13 mouse cellular contexts compared by ENCODE assay signal in genomic region chr19:10769429-10770195, GRCm38 (mm10). TPM values are rescaled to one million over a fixed set of nuclear protein-coding genes. Genes with fewer than 3 reads are reported as not detected.
A peak's percentile ranks its signal among the peaks of the same experiment; 100 is the strongest.
DNase-seq lines count a peak whose midpoint lies in the region; ATAC-seq and TF ChIP-seq lines count a peak whose summit lies in the region.
"Had no signal": no experiment of that assay in that cellular context is flagged by ENCODE, and none has a peak within 500 bp of the region (broad histone marks: within the 10 kb centered on the region; RNA-seq: fewer than 3 reads in every experiment).

No protein-coding gene starts in this region.

- no peak overlapping the region for H3K27ac ChIP-seq in forebrain, embryonic 14.5 days (ENCODE audit: low read depth, low read length)
- H3K27ac ChIP-seq in forebrain, embryonic 15.5 days (replicated peaks), result no peak overlapping the region
- peak overlapping the region; percentile 4; the same call in 1 of the 2 replicates for H3K27ac ChIP-seq in kidney, embryonic 14.5 days (ENCODE audit: low read depth, low read length)
- H3K27ac ChIP-seq in embryonic fibroblast, embryonic 13.5 days (ENCODE audit: insufficient read depth, low read length), result 0 out of 2 replicates have a peak overlapping the region, but pooled peaks have one; percentile 55
- H3K27ac ChIP-seq in midbrain, embryonic 15.5 days, result peak overlapping the region; percentile 1; the same call in 1 of the 2 replicates
- H3K27ac ChIP-seq: forebrain, embryonic 12.5 days had no signal

- TF ChIP-seq POLR2A in embryonic fibroblast, embryonic 13.5 days (IDR thresholded peaks at IDR 0.05; ENCODE audit: low read depth, low read length), result no peak

- no peaks in the 10 kb centered on the region for H3K27me3 ChIP-seq in forebrain, embryonic 14.5 days (replicated peaks; ENCODE audit: control insufficient read depth, insufficient read depth, low read length)
- no peaks in the 10 kb centered on the region for H3K27me3 ChIP-seq in forebrain, embryonic 15.5 days
- no peaks in the 10 kb centered on the region for H3K27me3 ChIP-seq in kidney, embryonic 14.5 days (ENCODE audit: control insufficient read depth, insufficient read depth, low read length)
- H3K27me3 ChIP-seq in midbrain, embryonic 15.5 days (replicated peaks), result no peaks in the 10 kb centered on the region
- H3K27me3 ChIP-seq: forebrain, embryonic 12.5 days had no signal

- no peak overlapping the region for H3K4me3 ChIP-seq in forebrain, embryonic 14.5 days (ENCODE audit: low read depth, low read length)
- H3K4me3 ChIP-seq in forebrain, embryonic 15.5 days, result no peak overlapping the region
- H3K4me3 ChIP-seq in kidney, embryonic 14.5 days (ENCODE audit: low read length), result no peak overlapping the region
- H3K4me3 ChIP-seq in embryonic fibroblast, embryonic 13.5 days (ENCODE audit: insufficient read depth, low read length), result no peak overlapping the region
- H3K4me3 ChIP-seq in midbrain, embryonic 15.5 days, result no peak overlapping the region
- H3K4me3 ChIP-seq: forebrain, embryonic 12.5 days had no signal

- H3K4me2 ChIP-seq in forebrain, embryonic 14.5 days (ENCODE audit: low read length), result no peak overlapping the region
- no peak overlapping the region for H3K4me2 ChIP-seq in forebrain, embryonic 15.5 days (replicated peaks)
- no peak overlapping the region for H3K4me2 ChIP-seq in kidney, embryonic 14.5 days (replicated peaks; ENCODE audit: low read depth, low read length)
- H3K4me2 ChIP-seq in midbrain, embryonic 15.5 days, result no peak overlapping the region
- H3K4me2 ChIP-seq: forebrain, embryonic 12.5 days had no signal

- ATAC-seq in forebrain, embryonic 14.5 days, result no peak
- no peak for ATAC-seq in forebrain, embryonic 15.5 days (replicated peaks)
- peak; percentile 71 for ATAC-seq in kidney, embryonic 14.5 days (ENCODE audit: low FRiP score, low TSS enrichment)
- no peak for ATAC-seq in midbrain, embryonic 15.5 days (replicated peaks)

- WGBS in forebrain, embryonic 14.5 days, result 68% methylated on average over 12 of the region's 12 CpGs
- WGBS in forebrain, embryonic 15.5 days, result 66% methylated on average over 12 of the region's 12 CpGs
- WGBS in kidney, embryonic 14.5 days, result 17% methylated on average over 12 of the region's 12 CpGs
- 57% methylated on average over 12 of the region's 12 CpGs for WGBS in midbrain, embryonic 15.5 days

- no peaks in the 10 kb centered on the region for H3K9me3 ChIP-seq in forebrain, embryonic 14.5 days (replicated peaks; ENCODE audit: control insufficient read depth, low read length)
- no peaks in the 10 kb centered on the region for H3K9me3 ChIP-seq in forebrain, embryonic 15.5 days
- H3K9me3 ChIP-seq in kidney, embryonic 14.5 days (ENCODE audit: control insufficient read depth, low read length), result no peaks in the 10 kb centered on the region
- no peaks in the 10 kb centered on the region for H3K9me3 ChIP-seq in midbrain, embryonic 15.5 days
- H3K9me3 ChIP-seq: forebrain, embryonic 12.5 days had no signal

- H3K36me3 ChIP-seq in forebrain, embryonic 14.5 days (ENCODE audit: control insufficient read depth, insufficient read depth, low read length), result no peaks in the 10 kb centered on the region
- no peaks in the 10 kb centered on the region for H3K36me3 ChIP-seq in forebrain, embryonic 15.5 days
- no peaks in the 10 kb centered on the region for H3K36me3 ChIP-seq in kidney, embryonic 14.5 days (ENCODE audit: control insufficient read depth, insufficient read depth, low read length)
- H3K36me3 ChIP-seq in midbrain, embryonic 15.5 days (replicated peaks), result no peaks in the 10 kb centered on the region
- H3K36me3 ChIP-seq: forebrain, embryonic 12.5 days had no signal

- no peak for TF ChIP-seq CTCF in embryonic fibroblast, embryonic 13.5 days (IDR thresholded peaks at IDR 0.05; ENCODE audit: borderline replicate concordance, insufficient read depth, low read length)

- no peak overlapping the region for H3K9ac ChIP-seq in forebrain, embryonic 14.5 days (ENCODE audit: low read length)
- H3K9ac ChIP-seq in forebrain, embryonic 15.5 days (replicated peaks), result no peak overlapping the region
- H3K9ac ChIP-seq in kidney, embryonic 14.5 days (ENCODE audit: low read depth, low read length), result no peak overlapping the region
- H3K9ac ChIP-seq in midbrain, embryonic 15.5 days, result no peak overlapping the region
- H3K9ac ChIP-seq: forebrain, embryonic 12.5 days had no signal

- H3K4me1 ChIP-seq in forebrain, embryonic 14.5 days (ENCODE audit: control insufficient read depth, insufficient read depth, low read length), result no peaks in the 10 kb centered on the region
- no peaks in the 10 kb centered on the region for H3K4me1 ChIP-seq in forebrain, embryonic 15.5 days
- no peaks in the 10 kb centered on the region for H3K4me1 ChIP-seq in kidney, embryonic 14.5 days (ENCODE audit: control insufficient read depth, insufficient read depth, low read length)
- no peaks in the 10 kb centered on the region for H3K4me1 ChIP-seq in embryonic fibroblast, embryonic 13.5 days (ENCODE audit: control insufficient read depth, insufficient read depth, low read length)
- peaks cover 8% of the 10 kb centered on the region; the same call in 1 of the 2 replicates for H3K4me1 ChIP-seq in midbrain, embryonic 15.5 days
- H3K4me1 ChIP-seq: forebrain, embryonic 12.5 days had no signal

- peak; percentile 13 for DNase-seq in forebrain, embryonic 14.5 days (ENCODE audit: low spot score)
- DNase-seq in kidney, adult 11 months, result no peak
- no peak for DNase-seq in layer of hippocampus, adult 9-11 months
- no peak for DNase-seq in thymus, postnatal 14 days
- DNase-seq: kidney, adult 9 months; liver; lung, postnatal 14 days; thymus, adult 18-20 months had no signal

RNA-seq across cellular contexts. Expression of gene Cd5, which starts 30.8 kb away (rescaled TPM):
- polyA plus RNA-seq in forebrain, embryonic 14.5 days (2014; fragmentation: Nextera tagmentation; extraction: Ambion mirVana), result 0.29 TPM in 1 of 2 replicates, not detected in the other
- polyA plus RNA-seq in forebrain, embryonic 15.5 days (2015; fragmentation: Nextera tagmentation; extraction: Ambion mirVana), result 0.22 and 0.26 TPM in 2 replicates
- 0.46 and 0.61 TPM in 2 replicates for polyA plus RNA-seq in kidney, embryonic 14.5 days (2014; fragmentation: Nextera tagmentation; extraction: Ambion mirVana)
- not detected in 2 replicates for polyA plus RNA-seq in embryonic fibroblast, embryonic 13.5 days (2011; ENCODE audit: insufficient read length, low read depth, missing spikeins)
- 0.52 and 0.86 TPM in 2 replicates for polyA plus RNA-seq in midbrain, embryonic 15.5 days (2015; fragmentation: Nextera tagmentation; extraction: Ambion mirVana)
- polyA plus RNA-seq: forebrain, embryonic 12.5 days had no signal

Comparison
In these comparisons a context has a peak if more than half of its experiments do, and no peak if none do; other contexts are left out.
1. H3K27ac ChIP-seq: peak in kidney, embryonic 14.5 days (single experiment), embryonic fibroblast, embryonic 13.5 days (single experiment) and midbrain, embryonic 15.5 days (single experiment); none in forebrain, embryonic 14.5 days (single experiment) and forebrain, embryonic 15.5 days (single experiment).